38 mouse cellular contexts compared by ENCODE assay signal in the genomic region with DNA sequence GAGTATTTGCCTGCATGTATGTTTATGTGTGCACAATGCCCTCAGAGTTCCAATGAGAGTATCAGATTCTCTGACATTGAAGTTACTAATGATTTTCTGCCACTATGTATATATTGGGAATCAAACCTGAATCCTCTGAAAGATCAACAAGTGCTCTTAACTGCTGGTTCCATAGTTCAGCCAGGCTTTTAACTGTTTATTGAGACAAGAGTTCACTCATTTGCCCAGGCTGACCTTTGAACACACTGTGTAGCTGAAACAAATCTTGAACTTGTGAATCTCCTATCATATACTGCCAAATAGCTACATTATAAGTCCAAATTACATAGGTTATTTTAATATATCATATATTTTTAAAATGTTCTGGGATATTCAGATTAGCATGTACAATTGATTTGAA. TPM values are rescaled to one million over a fixed set of nuclear protein-coding genes. Genes with fewer than 3 reads are reported as not detected.
"Had no signal": no experiment of that assay in that cellular context is flagged by ENCODE, and none has a peak within 500 bp of the region (broad histone marks: within the 10 kb centered on the region; RNA-seq: fewer than 3 reads in every experiment).

No protein-coding gene starts in this region.

- H3K27me3 ChIP-seq: heart, embryonic 13.5 days; heart, embryonic 15.5 days; hindbrain, embryonic 13.5 days; hindbrain, embryonic 15.5 days; limb, embryonic 13.5 days; limb, embryonic 15.5 days; liver, embryonic 15.5 days had no signal

- H3K4me2 ChIP-seq: heart, embryonic 11.5 days; heart, embryonic 13.5 days; heart, embryonic 15.5 days; hindbrain, embryonic 13.5 days; hindbrain, embryonic 15.5 days; limb, embryonic 13.5 days; limb, embryonic 15.5 days; liver, embryonic 15.5 days had no signal

- ATAC-seq: hindbrain, postnatal 0 days had no signal

- H3K4me1 ChIP-seq: heart, embryonic 13.5 days; heart, embryonic 15.5 days; hindbrain, embryonic 13.5 days; hindbrain, embryonic 15.5 days; limb, embryonic 13.5 days; limb, embryonic 15.5 days; liver, embryonic 15.5 days had no signal

- H3K4me3 ChIP-seq: heart, adult 2 months; heart, embryonic 13.5 days; heart, embryonic 15.5 days; hindbrain, embryonic 13.5 days; hindbrain, embryonic 15.5 days; layer of hippocampus, adult 2 months; limb, embryonic 13.5 days; limb, embryonic 15.5 days; liver, embryonic 15.5 days had no signal

- H3K9me3 ChIP-seq: heart, embryonic 13.5 days; heart, embryonic 15.5 days; hindbrain, embryonic 13.5 days; hindbrain, embryonic 15.5 days; limb, embryonic 13.5 days; limb, embryonic 15.5 days; liver, embryonic 15.5 days had no signal

- DNase-seq: gastrocnemius, postnatal 14 days; gastrocnemius, postnatal 36 days; heart, adult 11 months; heart, adult 2 months; heart, postnatal 14 days; heart, postnatal 36 days; kidney, adult 18-20 months; kidney, adult 8-10 months; kidney, postnatal 10 days; kidney, postnatal 25 days; kidney, postnatal 4 days; left cerebral cortex, postnatal 4 days; lung, adult 18-20 months had no signal

- H3K27ac ChIP-seq: heart, adult 2 months; heart, embryonic 13.5 days; heart, embryonic 15.5 days; hindbrain, embryonic 13.5 days; hindbrain, embryonic 15.5 days; hindbrain, postnatal 0 days; layer of hippocampus, adult 2 months; limb, embryonic 13.5 days; limb, embryonic 15.5 days; liver, embryonic 15.5 days had no signal

- H3K9ac ChIP-seq: heart, embryonic 13.5 days; heart, embryonic 15.5 days; hindbrain, embryonic 13.5 days; hindbrain, embryonic 15.5 days; limb, embryonic 13.5 days; limb, embryonic 15.5 days; liver, embryonic 15.5 days had no signal

- H3K36me3 ChIP-seq: heart, embryonic 13.5 days; heart, embryonic 15.5 days; hindbrain, embryonic 13.5 days; hindbrain, embryonic 15.5 days; limb, embryonic 13.5 days; limb, embryonic 15.5 days; liver, embryonic 15.5 days had no signal

RNA-seq across cellular contexts. Expression of gene Olfr622, which starts 5.7 kb away (rescaled TPM):
- total RNA-seq: gastrocnemius, adult 18-20 months; gastrocnemius, adult 8-10 months; gastrocnemius, postnatal 14 days; gastrocnemius, postnatal 36 days; heart, adult 2 months; heart, postnatal 14 days; heart, postnatal 36 days; hematopoietic stem cell, adult 5-6 weeks; hindbrain, postnatal 0 days; layer of hippocampus, adult 2 months; layer of hippocampus, postnatal 10 days; layer of hippocampus, postnatal 25 days; left cerebral cortex, adult 8-10 months; left cerebral cortex, postnatal 10 days; left cerebral cortex, postnatal 25 days; left cerebral cortex, postnatal 4 days had no signal
- polyA plus RNA-seq: gonadal fat pad, adult 2 months; heart, adult 2 months; heart, embryonic 11.5 days; heart, embryonic 13.5 days; heart, embryonic 15.5 days; heart, postnatal 0 days; hindbrain, embryonic 11.5 days; hindbrain, embryonic 13.5 days; hindbrain, embryonic 15.5 days; hindbrain, postnatal 0 days; intestine, embryonic 14.5 days; kidney, embryonic 14.5 days; kidney, embryonic 16.5 days; limb, embryonic 11.5 days; limb, embryonic 13.5 days; limb, embryonic 15.5 days; liver, embryonic 15.5 days had no signal

RNA-seq across cellular contexts. Expression of gene Olfr620, which starts 24.5 kb away (rescaled TPM):
- total RNA-seq: gastrocnemius, adult 18-20 months; gastrocnemius, adult 8-10 months; gastrocnemius, postnatal 14 days; gastrocnemius, postnatal 36 days; heart, adult 2 months; heart, postnatal 14 days; heart, postnatal 36 days; hematopoietic stem cell, adult 5-6 weeks; hindbrain, postnatal 0 days; layer of hippocampus, adult 2 months; layer of hippocampus, postnatal 10 days; layer of hippocampus, postnatal 25 days; left cerebral cortex, adult 8-10 months; left cerebral cortex, postnatal 10 days; left cerebral cortex, postnatal 25 days; left cerebral cortex, postnatal 4 days had no signal
- polyA plus RNA-seq: gonadal fat pad, adult 2 months; heart, adult 2 months; heart, embryonic 11.5 days; heart, embryonic 13.5 days; heart, embryonic 15.5 days; heart, postnatal 0 days; hindbrain, embryonic 11.5 days; hindbrain, embryonic 13.5 days; hindbrain, embryonic 15.5 days; hindbrain, postnatal 0 days; intestine, embryonic 14.5 days; kidney, embryonic 14.5 days; kidney, embryonic 16.5 days; limb, embryonic 11.5 days; limb, embryonic 13.5 days; limb, embryonic 15.5 days; liver, embryonic 15.5 days had no signal

RNA-seq across cellular contexts. Expression of gene Olfr623, which starts 26.7 kb away (rescaled TPM):
- total RNA-seq: gastrocnemius, adult 18-20 months; gastrocnemius, adult 8-10 months; gastrocnemius, postnatal 14 days; gastrocnemius, postnatal 36 days; heart, adult 2 months; heart, postnatal 14 days; heart, postnatal 36 days; hematopoietic stem cell, adult 5-6 weeks; hindbrain, postnatal 0 days; layer of hippocampus, adult 2 months; layer of hippocampus, postnatal 10 days; layer of hippocampus, postnatal 25 days; left cerebral cortex, adult 8-10 months; left cerebral cortex, postnatal 10 days; left cerebral cortex, postnatal 25 days; left cerebral cortex, postnatal 4 days had no signal
- polyA plus RNA-seq: gonadal fat pad, adult 2 months; heart, adult 2 months; heart, embryonic 11.5 days; heart, embryonic 13.5 days; heart, embryonic 15.5 days; heart, postnatal 0 days; hindbrain, embryonic 11.5 days; hindbrain, embryonic 13.5 days; hindbrain, embryonic 15.5 days; hindbrain, postnatal 0 days; intestine, embryonic 14.5 days; kidney, embryonic 14.5 days; kidney, embryonic 16.5 days; limb, embryonic 11.5 days; limb, embryonic 13.5 days; limb, embryonic 15.5 days; liver, embryonic 15.5 days had no signal

RNA-seq across cellular contexts. Expression of gene Olfr624, which starts 34.2 kb away (rescaled TPM):
- total RNA-seq: gastrocnemius, adult 18-20 months; gastrocnemius, adult 8-10 months; gastrocnemius, postnatal 14 days; gastrocnemius, postnatal 36 days; heart, adult 2 months; heart, postnatal 14 days; heart, postnatal 36 days; hematopoietic stem cell, adult 5-6 weeks; hindbrain, postnatal 0 days; left cerebral cortex, postnatal 10 days had no signal
- polyA plus RNA-seq: gonadal fat pad, adult 2 months; heart, adult 2 months; heart, embryonic 13.5 days; limb, embryonic 13.5 days had no signal

RNA-seq across cellular contexts. Expression of gene Olfr619, which starts 36.4 kb away (rescaled TPM):
- total RNA-seq: gastrocnemius, adult 18-20 months; gastrocnemius, adult 8-10 months; gastrocnemius, postnatal 14 days; gastrocnemius, postnatal 36 days; heart, adult 2 months; heart, postnatal 14 days; heart, postnatal 36 days; hematopoietic stem cell, adult 5-6 weeks; hindbrain, postnatal 0 days; layer of hippocampus, adult 2 months; layer of hippocampus, postnatal 10 days; layer of hippocampus, postnatal 25 days; left cerebral cortex, adult 8-10 months; left cerebral cortex, postnatal 10 days; left cerebral cortex, postnatal 25 days; left cerebral cortex, postnatal 4 days had no signal
- polyA plus RNA-seq: gonadal fat pad, adult 2 months; heart, adult 2 months; heart, embryonic 11.5 days; heart, embryonic 13.5 days; heart, embryonic 15.5 days; heart, postnatal 0 days; hindbrain, embryonic 11.5 days; hindbrain, embryonic 13.5 days; hindbrain, embryonic 15.5 days; hindbrain, postnatal 0 days; intestine, embryonic 14.5 days; kidney, embryonic 14.5 days; kidney, embryonic 16.5 days; limb, embryonic 11.5 days; limb, embryonic 13.5 days; limb, embryonic 15.5 days; liver, embryonic 15.5 days had no signal
